Mouse (Mus musculus) small intestine, adult 2 months (tissue): ENCODE results near the gene 1810013L24Rik.
A peak's percentile ranks its signal among the peaks of the same experiment; 100 is the strongest.

Experiments used
- CTCF ChIP-seq: fragments of 200-500 bp; IDR thresholded peaks from 2 replicates; pipeline ENCODE4 v1.5.1; 2012; ENCODE audit warnings: low read depth, mild to moderate bottlenecking, control low read depth, inconsistent platforms, low read length, moderate library complexity, mixed read lengths; ENCODE audit not compliant: insufficient replicate concordance, insufficient read length; ENCODE audit errors: extremely low read depth
- POLR2A ChIP-seq: fragments of 200-500 bp; IDR thresholded peaks from 2 replicates; pipeline ENCODE4 v1.6.1; 2012; ENCODE audit warnings: low read depth, mild to moderate bottlenecking, control low read depth, inconsistent platforms, low read length, moderate library complexity

- TF ChIP-seq CTCF (peak; percentile 97; the same call in 1 of the 2 replicates), POLR2A (no peak)
Measured at GRCm38 (mm10) chr16:8883674-8884241, 53.9 kb downstream of the 1810013L24Rik start.
